Mouse (Mus musculus) urinary bladder, postnatal 14 days (tissue): ENCODE results near the gene Mta2.
"Not testable (repeated sequence)": the region's sequence is repeated elsewhere in the genome, so short reads cannot be mapped to it uniquely, and the experiment has no call there.

Source experiments
- DNase-seq: peaks from one replicate; pipeline ENCODE4 v3.0.0; 2021; ENCODE audit warnings: low spot score

The Mta2 gene

GRCm38 (mm10) chr19:8941515-8942217 is at the start of gene Mta2:
Gene Mta2, plus strand, starts transcription at chr19:8941875.
- peak; percentile 98 for DNase-seq

GRCm38 (mm10) chr19:8892829-8893766 is 48.6 kb upstream of the Mta2 start, which contains the start of gene Ints5:
Gene Ints5, plus strand, starts transcription at chr19:8893005.
- peak; percentile 84 for DNase-seq

GRCm38 (mm10) chr19:8895397-8895960 is 46.2 kb upstream of the Mta2 start:
- no peak for DNase-seq

GRCm38 (mm10) chr19:8896231-8896630 is 45.4 kb upstream of the Mta2 start:
- DNase-seq: not testable (repeated sequence)

GRCm38 (mm10) chr19:8897211-8897864 is 44.3 kb upstream of the Mta2 start:
- DNase-seq: peak; percentile 58

- peak; percentile 96 for DNase-seq
These were observed 43.7 kb upstream of the Mta2 start, which contains the start of gene Ganab for GRCm38 (mm10) chr19:8897865-8898495. Gene Ganab, plus strand, starts transcription at chr19:8898071.

- DNase-seq: no peak
These were observed 43.1 kb upstream of the Mta2 start for GRCm38 (mm10) chr19:8898576-8898975.

GRCm38 (mm10) chr19:8899079-8899478 is 42.6 kb upstream of the Mta2 start:
- no peak for DNase-seq

GRCm38 (mm10) chr19:8903412-8903811 is 38.3 kb upstream of the Mta2 start:
- DNase-seq: no peak

GRCm38 (mm10) chr19:8908531-8908930 is 33.1 kb upstream of the Mta2 start:
- DNase-seq: no peak

GRCm38 (mm10) chr19:8911810-8912209 is 29.9 kb upstream of the Mta2 start:
- DNase-seq: no peak

- no peak for DNase-seq
These were observed 27.5 kb upstream of the Mta2 start for GRCm38 (mm10) chr19:8914212-8914611.

GRCm38 (mm10) chr19:8919000-8919399 is 22.7 kb upstream of the Mta2 start:
- no peak for DNase-seq

GRCm38 (mm10) chr19:8919684-8920072 is 22.0 kb upstream of the Mta2 start:
- DNase-seq: no peak

GRCm38 (mm10) chr19:8920073-8920736 is 21.5 kb upstream of the Mta2 start, which contains the start of gene B3gat3:
Gene B3gat3, plus strand, starts transcription at chr19:8920374.
- DNase-seq: peak; percentile 96

GRCm38 (mm10) chr19:8920836-8921291 is 20.8 kb upstream of the Mta2 start:
- no peak for DNase-seq

GRCm38 (mm10) chr19:8921741-8922140 is 19.9 kb upstream of the Mta2 start:
- no peak for DNase-seq

GRCm38 (mm10) chr19:8926766-8927165 is 14.9 kb upstream of the Mta2 start:
- no peak for DNase-seq

- DNase-seq: no peak
These were observed 13.7 kb upstream of the Mta2 start for GRCm38 (mm10) chr19:8927891-8928525.

- DNase-seq: no peak
These were observed 12.9 kb upstream of the Mta2 start for GRCm38 (mm10) chr19:8928689-8929223.
